Mouse (Mus musculus) lung, adult 2 months (tissue): ENCODE results near the gene 2900011O08Rik.

Experiments used
- CTCF ChIP-seq: fragments of 200-500 bp; IDR thresholded peaks from 2 replicates; pipeline ENCODE4 v1.5.1; 2011; ENCODE audit warnings: mild to moderate bottlenecking, low read length, control low read depth; ENCODE audit not compliant: insufficient read depth
- POLR2A ChIP-seq: fragments of 200-500 bp; IDR thresholded peaks from 2 replicates; pipeline ENCODE4 v1.6.1; 2011; ENCODE audit warnings: low read depth, mild to moderate bottlenecking, control low read depth, low read length, borderline replicate concordance; ENCODE audit errors: extremely low read depth

DNA sequence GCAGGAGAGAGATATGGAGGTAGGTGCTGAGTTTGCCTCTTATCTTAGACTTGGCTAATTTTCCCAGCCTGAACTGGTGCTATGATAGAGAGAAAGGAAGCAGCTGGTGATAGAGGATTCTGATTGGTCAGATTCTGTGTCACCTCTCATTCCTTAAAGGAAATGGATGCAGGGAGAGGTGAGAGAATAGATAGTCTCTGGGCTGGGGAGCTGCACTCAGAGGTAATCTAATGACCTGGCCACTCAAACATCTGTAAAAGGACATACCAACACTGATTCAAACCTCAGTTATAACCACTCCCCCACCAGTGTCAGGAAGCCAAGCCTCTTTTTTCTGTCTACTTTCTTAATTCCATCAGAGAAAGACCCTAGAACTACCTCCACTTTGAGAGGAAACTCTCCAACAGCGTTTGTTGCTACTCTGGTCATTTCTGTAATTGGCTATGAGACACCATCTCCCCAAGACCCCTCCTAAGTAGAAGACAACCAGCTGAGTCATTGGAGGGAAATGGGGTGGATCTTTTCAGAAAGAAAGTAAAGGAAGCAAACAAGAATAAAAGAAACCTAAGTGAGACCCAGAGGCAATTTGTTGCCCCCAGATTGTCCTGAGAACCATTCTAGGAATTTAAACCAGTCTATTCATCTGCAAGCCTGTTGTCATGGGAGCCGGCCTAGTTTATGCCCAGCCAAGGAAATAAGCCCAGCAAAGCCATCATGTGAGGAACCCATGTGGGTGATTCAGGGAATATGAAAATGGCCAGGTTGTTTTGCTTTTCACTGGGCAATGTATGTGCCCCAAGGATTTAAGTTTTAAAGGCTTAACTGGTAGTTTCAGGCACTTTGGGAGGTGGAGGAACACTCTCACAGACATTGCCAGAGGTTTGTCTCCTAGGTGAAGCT is 38.9 kb downstream of the 2900011O08Rik start:
- TF ChIP-seq POLR2A, result no peak
- TF ChIP-seq CTCF, result no peak
